Mouse (Mus musculus) midbrain, embryonic 13.5 days (tissue): ENCODE data around the gene Elf4. TPM values are rescaled to one million over a fixed set of nuclear protein-coding genes. Genes with fewer than 3 reads are reported as not detected.

ENCODE experiments used
- ATAC-seq: fragments of 200-750 bp; cut with Nextera tagmentation; 2 replicates; pipeline ENCODE4 v1.8.0; 2017; ENCODE audit warnings: mild to moderate bottlenecking, moderate TSS enrichment, moderate library complexity
- H3K27ac ChIP-seq: fragments of 300-500 bp; sonication (generic); 2 replicates; pipeline ENCODE4 v1.5.1; 2015; ENCODE audit warnings: inconsistent platforms, mild to moderate bottlenecking, moderate library complexity
- H3K27me3 ChIP-seq: fragments of 300-500 bp; sonication (generic); 2 replicates; pipeline ENCODE4 v1.6.1; 2015; ENCODE audit warnings: mild to moderate bottlenecking, inconsistent platforms
- H3K36me3 ChIP-seq: fragments of 300-500 bp; sonication (generic); 2 replicates; pipeline ENCODE4 v1.6.1; 2015; ENCODE audit warnings: mild to moderate bottlenecking, inconsistent platforms
- H3K4me1 ChIP-seq: fragments of 300-500 bp; sonication (generic); replicated peaks from 2 replicates; pipeline ENCODE4 v1.6.1; 2015; ENCODE audit warnings: inconsistent platforms
- H3K4me2 ChIP-seq: fragments of 300-500 bp; sonication (generic); replicated peaks from 2 replicates; pipeline ENCODE4 v1.6.1; 2015; ENCODE audit warnings: moderate library complexity, mild to moderate bottlenecking, inconsistent platforms
- H3K4me3 ChIP-seq: fragments of 300-500 bp; sonication (generic); replicated peaks from 2 replicates; pipeline ENCODE4 v1.5.1; 2015; ENCODE audit warnings: mild to moderate bottlenecking, inconsistent platforms
- H3K9ac ChIP-seq: fragments of 300-500 bp; sonication (generic); replicated peaks from 2 replicates; pipeline ENCODE4 v1.6.1; 2015; ENCODE audit warnings: mild to moderate bottlenecking, inconsistent platforms
- H3K9me3 ChIP-seq: fragments of 300-500 bp; sonication (generic); 2 replicates; pipeline ENCODE4 v1.6.1; 2016; ENCODE audit warnings: mild to moderate bottlenecking, inconsistent platforms
- WGBS: fragments of 180-500 bp; shearing (Covaris S2); methylation state at CpG from one replicate; pipeline ENCODE4 v1.1.7; 2015; 5-methylcytosine and 5-hydroxymethylcytosine counted together
- polyA plus RNA-seq: library from polyadenylated mRNA; unstranded; fragments of >200 nt; fragmentation: Nextera tagmentation; extraction: Ambion mirVana; gene quantifications from 2 replicates; pipeline ENCODE4 v1.2.1, GENCODE M21; 2015

Elf4 gene
- 0.46 and 0.77 TPM in 2 replicates for polyA plus RNA-seq

DNA sequence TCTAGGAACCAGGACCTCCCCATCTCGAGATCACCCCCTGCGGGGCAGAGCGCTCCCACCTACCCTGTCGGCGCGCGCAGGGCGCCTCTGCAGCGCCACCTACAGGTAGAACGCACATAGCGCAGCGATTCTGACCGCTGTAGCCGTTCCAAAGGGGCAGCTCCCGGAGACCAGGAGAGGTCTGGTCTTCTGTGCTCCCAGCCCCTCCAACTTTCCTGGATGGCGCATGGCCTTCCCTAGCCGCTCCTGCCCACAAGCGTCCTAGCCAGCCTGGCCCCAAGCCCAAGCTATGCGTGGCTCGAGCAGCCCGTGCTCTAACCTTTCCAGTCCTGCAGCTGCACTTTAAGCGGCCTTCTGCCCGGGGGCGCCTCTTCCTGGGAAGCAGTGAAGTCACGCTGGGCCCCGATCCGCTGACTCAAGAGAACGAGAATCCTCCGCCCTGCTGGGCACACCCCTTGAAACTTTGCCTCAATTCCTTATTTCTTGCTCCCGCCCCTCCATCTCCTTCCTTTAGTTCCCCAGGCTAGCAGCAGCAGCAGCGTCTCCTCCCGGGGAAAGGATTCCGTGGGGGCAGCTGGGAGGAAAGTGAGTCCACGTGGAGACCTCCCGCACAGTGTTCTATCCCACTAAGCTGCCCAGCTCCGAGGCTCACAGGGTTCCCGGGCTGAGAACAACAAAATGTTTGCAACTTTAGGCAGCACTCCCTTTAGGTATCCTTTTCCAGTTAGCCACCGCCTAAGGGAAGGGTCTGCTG is at the start of gene Elf4:
Elf4 (minus strand) TSS at position 379 of the 754 bp plus-strand sequence.
- H3K4me2 ChIP-seq: peak within 1 kb of the TSS; percentile 57
- ATAC-seq: peak; percentile 87
- no peak within 1 kb of the TSS for H3K27ac ChIP-seq
- peak within 1 kb of the TSS; percentile 31 for H3K4me3 ChIP-seq
- 26% methylated on average over 38 of the region's 38 CpGs for WGBS
- no peaks in the 10 kb centered on the region for H3K4me1 ChIP-seq
- no peaks in the 10 kb centered on the region for H3K36me3 ChIP-seq
- H3K27me3 ChIP-seq: no peaks in the 10 kb centered on the region
- H3K9ac ChIP-seq: peak within 1 kb of the TSS; percentile 49; the same call in 1 of the 2 replicates
- H3K9me3 ChIP-seq: no peaks in the 10 kb centered on the region

DNA sequence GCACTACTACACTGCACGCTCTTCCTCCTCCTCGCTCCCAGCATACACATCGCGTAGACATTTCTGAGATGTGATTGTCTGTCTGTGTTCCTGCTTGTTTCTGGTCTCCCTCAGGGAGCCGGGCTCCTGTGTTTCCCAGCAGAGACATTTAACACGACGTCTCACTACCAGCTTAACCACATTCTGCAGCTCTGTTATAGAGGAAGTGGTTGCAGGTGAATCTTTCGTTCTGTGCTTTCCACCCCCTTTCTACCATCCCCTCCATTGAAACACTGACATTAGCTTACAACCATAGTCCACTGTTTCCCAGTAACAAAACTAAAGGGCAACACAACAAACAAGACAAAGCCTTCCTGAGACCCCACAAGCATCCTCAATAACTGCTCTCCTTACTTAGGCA is 30.8 kb upstream of the Elf4 start:
- no peak overlapping the region for H3K4me2 ChIP-seq
- no peaks in the 10 kb centered on the region for H3K9me3 ChIP-seq
- 97% methylated on average over 8 of the region's 8 CpGs for WGBS
- no peak overlapping the region for H3K4me3 ChIP-seq
- ATAC-seq: no peak
- no peak overlapping the region for H3K9ac ChIP-seq
- H3K4me1 ChIP-seq: no peaks in the 10 kb centered on the region
- H3K27ac ChIP-seq: no peak overlapping the region
- peaks cover 30% of the 10 kb centered on the region for H3K36me3 ChIP-seq
- no peaks in the 10 kb centered on the region for H3K27me3 ChIP-seq

DNA sequence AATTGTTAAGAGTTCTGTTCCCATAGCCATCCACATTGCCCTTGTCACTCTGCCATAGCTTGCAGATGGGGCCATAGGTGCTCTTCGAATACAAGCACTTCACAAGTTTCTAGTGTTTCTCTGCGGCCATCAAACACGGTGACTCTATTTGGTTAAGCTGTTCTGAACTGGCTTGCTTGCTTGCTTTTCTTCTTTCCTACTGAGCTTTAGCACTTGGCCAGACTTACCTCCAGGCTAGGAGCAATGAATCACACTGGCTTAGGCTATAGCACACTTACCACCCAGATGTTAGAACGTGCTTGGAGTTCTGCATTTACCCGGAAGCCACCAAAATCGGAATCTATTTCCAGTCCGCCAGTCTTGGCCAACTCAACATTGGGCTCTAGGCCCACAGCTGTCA is 18.8 kb upstream of the Elf4 start:
- Histone ChIP-seq H3K4me2 (no peak overlapping the region), H3K27me3 (no peaks in the 10 kb centered on the region), H3K9me3 (no peaks in the 10 kb centered on the region), H3K36me3 (peaks cover 50% of the 10 kb centered on the region), H3K9ac (no peak overlapping the region), H3K4me1 (no peaks in the 10 kb centered on the region), H3K27ac (no peak overlapping the region), H3K4me3 (no peak overlapping the region)
- 93% methylated on average over 7 of the region's 7 CpGs for WGBS
- no peak for ATAC-seq

DNA sequence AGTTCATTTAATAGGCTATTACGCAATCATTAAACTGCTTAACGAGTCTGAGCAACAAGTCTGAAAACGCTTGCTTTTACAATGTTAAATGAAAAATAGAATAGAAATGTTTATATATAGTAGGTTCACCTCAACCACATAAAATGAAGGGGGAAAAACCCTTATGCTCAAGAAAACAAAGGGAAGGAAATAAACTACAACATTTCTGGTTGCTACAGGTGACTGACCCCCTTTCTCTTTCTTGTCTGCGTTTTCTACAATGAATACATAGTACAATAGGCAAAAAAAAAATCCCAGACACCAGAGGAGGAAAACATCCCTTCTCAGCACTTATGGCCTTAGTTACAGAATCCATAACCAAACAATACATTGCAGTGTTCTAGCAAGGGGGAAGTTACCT is 18.2 kb upstream of the Elf4 start:
- Histone ChIP-seq H3K27me3 (no peaks in the 10 kb centered on the region), H3K4me2 (no peak overlapping the region), H3K4me1 (no peaks in the 10 kb centered on the region), H3K9me3 (no peaks in the 10 kb centered on the region), H3K36me3 (peaks cover 50% of the 10 kb centered on the region), H3K4me3 (no peak overlapping the region), H3K9ac (no peak overlapping the region), H3K27ac (no peak overlapping the region)
- 91% methylated on average over 4 of the region's 4 CpGs for WGBS
- ATAC-seq: no peak

DNA sequence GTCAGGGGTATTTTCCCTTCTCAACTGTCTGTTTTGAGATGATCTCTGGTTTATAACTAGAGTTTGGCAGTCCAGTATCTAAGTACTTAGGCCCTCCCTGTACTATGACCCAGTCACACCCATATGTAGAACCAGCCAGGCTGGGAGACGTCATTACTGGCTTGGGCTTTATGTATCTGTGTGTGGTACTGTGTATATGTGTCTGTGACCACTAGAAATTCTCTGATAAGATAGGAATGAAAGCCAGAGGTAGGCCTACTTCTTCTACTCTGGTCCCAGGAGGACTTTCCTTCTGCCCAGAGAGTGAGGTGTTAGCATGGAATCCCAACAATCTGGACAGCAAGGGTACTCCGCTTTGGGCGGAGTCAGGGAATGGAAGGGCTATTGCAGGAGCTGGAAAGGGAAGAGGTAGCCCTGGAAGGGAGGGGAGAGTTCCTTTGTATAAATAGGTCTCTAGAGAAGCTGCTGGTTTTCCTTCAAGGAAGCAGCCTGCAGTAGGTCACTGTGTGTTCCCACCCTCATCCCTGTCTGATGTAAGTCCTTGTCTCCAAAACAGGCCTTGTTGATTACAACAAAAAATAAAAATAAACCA is 4.5 kb upstream of the Elf4 start:
- no peak for ATAC-seq
- H3K9me3 ChIP-seq: no peaks in the 10 kb centered on the region
- H3K9ac ChIP-seq: no peak overlapping the region
- H3K36me3 ChIP-seq: peaks cover 2% of the 10 kb centered on the region; the same call in 1 of the 2 replicates
- no peaks in the 10 kb centered on the region for H3K27me3 ChIP-seq
- no peak overlapping the region for H3K4me2 ChIP-seq
- WGBS: 95% methylated on average over 3 of the region's 3 CpGs
- no peak overlapping the region for H3K27ac ChIP-seq
- H3K4me1 ChIP-seq: no peaks in the 10 kb centered on the region
- H3K4me3 ChIP-seq: no peak overlapping the region

DNA sequence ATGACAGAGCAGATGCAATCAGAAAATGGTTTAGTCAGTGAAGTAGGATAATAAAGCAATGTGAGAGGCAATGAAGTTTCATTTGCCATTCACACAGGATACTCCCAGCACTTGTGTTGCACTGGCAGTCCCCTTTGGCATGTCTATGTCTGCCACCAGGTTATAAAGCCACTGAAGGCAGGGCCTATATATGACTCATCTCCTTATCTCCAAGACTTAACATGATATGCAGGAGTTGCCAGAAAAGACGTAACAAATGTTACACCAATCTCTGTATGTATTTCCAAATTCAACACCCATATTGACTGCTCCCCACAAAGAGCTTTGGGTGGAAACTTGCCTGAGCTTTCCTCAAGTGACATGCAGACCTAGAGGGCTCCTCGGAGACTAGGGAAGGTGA is 3.2 kb upstream of the Elf4 start:
- H3K9me3 ChIP-seq: no peaks in the 10 kb centered on the region
- ATAC-seq: no peak
- no peaks in the 10 kb centered on the region for H3K36me3 ChIP-seq
- H3K4me2 ChIP-seq: no peak overlapping the region
- H3K4me3 ChIP-seq: no peak overlapping the region
- no peaks in the 10 kb centered on the region for H3K27me3 ChIP-seq
- no peak overlapping the region for H3K9ac ChIP-seq
- WGBS: 87% methylated on average over 2 of the region's 2 CpGs
- no peak overlapping the region for H3K27ac ChIP-seq
- H3K4me1 ChIP-seq: no peaks in the 10 kb centered on the region

DNA sequence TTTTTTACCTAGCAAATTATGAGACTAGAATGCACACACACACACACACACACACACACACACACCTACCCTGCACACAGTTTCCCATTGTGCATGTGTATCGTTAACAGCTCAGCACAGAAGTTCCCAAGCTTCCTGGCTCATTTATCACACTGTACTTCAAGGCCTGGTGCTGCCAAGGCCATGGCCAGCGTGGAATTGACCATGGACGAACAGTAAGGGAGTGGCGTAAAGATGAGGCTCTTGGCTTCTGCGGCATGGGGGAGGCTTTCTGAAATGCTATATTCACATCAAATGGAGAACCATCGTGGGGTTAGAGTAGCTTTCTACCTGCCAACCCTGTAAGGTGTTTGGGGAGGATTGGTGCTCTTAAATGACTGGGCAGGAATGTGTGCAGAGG is 1.5 kb upstream of the Elf4 start:
- Histone ChIP-seq H3K4me2 (no peak overlapping the region), H3K9me3 (no peaks in the 10 kb centered on the region), H3K36me3 (no peaks in the 10 kb centered on the region), H3K4me3 (no peak overlapping the region), H3K27ac (no peak overlapping the region), H3K9ac (no peak overlapping the region), H3K27me3 (no peaks in the 10 kb centered on the region), H3K4me1 (no peaks in the 10 kb centered on the region)
- ATAC-seq: no peak
- 91% methylated on average over 6 of the region's 6 CpGs for WGBS

DNA sequence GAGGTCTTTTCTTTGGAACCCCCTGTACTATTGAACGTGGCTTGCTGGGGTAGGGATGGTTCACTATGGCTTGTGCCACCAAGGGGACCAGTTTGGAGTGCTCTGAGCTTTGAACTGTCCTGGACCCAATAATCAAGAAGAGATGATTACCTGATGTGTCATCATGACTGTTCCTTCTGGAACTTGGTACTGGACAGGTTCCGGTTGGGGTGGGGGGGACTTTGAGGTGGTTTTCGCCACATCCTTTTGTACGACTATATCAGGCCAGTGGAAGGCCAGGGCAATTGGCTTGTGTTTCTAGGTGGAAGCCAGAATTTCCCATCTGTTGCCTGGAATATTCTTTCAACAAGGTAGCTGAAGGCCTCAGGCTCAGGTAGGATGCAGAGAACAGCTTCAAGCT is 704 bp upstream of the Elf4 start:
- Histone ChIP-seq H3K4me2 (no peak overlapping the region; the same call in 1 of the 2 replicates), H3K9ac (no peak overlapping the region), H3K9me3 (no peaks in the 10 kb centered on the region), H3K4me3 (no peak overlapping the region), H3K4me1 (no peaks in the 10 kb centered on the region), H3K36me3 (no peaks in the 10 kb centered on the region), H3K27ac (no peak overlapping the region), H3K27me3 (no peaks in the 10 kb centered on the region)
- ATAC-seq: no peak
- 86% methylated on average over 4 of the region's 4 CpGs for WGBS

DNA sequence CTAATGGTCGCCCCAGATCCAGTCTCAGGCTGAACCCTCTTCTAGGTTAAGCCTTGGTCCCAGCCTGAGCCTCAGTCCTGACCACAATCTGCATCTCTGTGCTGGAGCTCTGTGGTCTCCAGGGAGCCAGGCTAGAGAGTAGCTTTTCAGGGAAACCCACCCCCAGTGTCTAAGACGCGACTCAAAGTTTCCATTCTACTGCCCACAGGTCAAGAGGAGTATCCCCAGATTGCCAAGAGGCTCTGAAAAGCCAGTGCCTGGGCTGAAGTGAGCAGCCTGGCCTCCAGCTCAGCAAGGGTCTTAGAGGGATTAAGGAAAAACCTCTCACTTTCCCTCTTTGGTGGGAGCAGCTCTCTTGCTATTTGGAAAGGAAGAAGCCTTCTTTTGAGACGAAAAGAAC is 635 bp downstream of the Elf4 start:
- H3K27me3 ChIP-seq: no peaks in the 10 kb centered on the region
- WGBS: 30% methylated on average over 4 of the region's 4 CpGs
- H3K9me3 ChIP-seq: no peaks in the 10 kb centered on the region
- no peak overlapping the region for H3K27ac ChIP-seq
- H3K36me3 ChIP-seq: no peaks in the 10 kb centered on the region
- peak; percentile 55; the same call in 1 of the 2 replicates for ATAC-seq
- peak overlapping the region; percentile 57 for H3K4me2 ChIP-seq
- peak overlapping the region; percentile 31 for H3K4me3 ChIP-seq
- H3K9ac ChIP-seq: no peak overlapping the region
- H3K4me1 ChIP-seq: no peaks in the 10 kb centered on the region

DNA sequence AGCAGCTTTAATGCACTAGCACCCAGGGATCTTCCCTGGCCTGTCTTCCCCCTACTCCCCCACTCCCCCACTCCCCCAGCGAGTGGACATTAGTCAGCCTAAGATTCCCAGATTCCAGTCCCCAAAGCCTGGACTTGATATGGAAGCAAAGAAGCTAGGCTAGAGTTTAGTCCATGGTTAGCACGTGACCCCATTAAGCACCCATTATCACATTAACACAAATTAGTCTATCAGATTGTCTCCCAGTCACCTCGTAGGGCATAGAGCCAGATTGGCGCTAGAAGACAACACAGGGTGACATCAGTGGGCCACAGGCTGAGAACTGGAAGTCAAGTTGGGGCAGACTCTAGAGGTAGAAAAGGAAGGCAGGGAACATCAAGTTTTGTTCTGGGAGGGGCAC is 1.9 kb downstream of the Elf4 start:
- Histone ChIP-seq H3K9ac (no peak overlapping the region), H3K4me2 (no peak overlapping the region), H3K27me3 (peaks cover 4% of the 10 kb centered on the region; the same call in 1 of the 2 replicates), H3K4me3 (no peak overlapping the region), H3K4me1 (no peaks in the 10 kb centered on the region), H3K36me3 (no peaks in the 10 kb centered on the region), H3K27ac (no peak overlapping the region), H3K9me3 (no peaks in the 10 kb centered on the region)
- 77% methylated on average over 4 of the region's 4 CpGs for WGBS
- no peak for ATAC-seq

DNA sequence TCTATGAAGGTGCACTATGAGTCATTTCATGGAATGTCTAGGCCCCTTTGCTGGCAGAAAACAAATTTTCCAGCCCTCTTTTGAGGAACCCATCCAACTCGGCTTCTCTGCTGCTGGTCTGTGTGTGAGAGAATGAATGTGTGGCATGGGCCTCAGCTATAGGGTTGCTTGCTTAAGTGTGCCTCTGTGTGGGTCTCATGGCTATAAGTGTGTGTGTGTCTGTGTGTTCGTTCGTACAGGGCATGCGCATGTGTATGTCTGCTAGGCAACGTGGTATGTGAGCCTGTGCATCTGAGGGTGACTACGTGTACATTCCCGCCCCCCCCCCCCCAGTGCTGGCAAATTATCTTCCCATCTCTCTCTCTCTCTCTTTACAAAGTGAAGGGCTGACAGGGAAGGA is 2.4 kb downstream of the Elf4 start:
- H3K36me3 ChIP-seq: no peaks in the 10 kb centered on the region
- no peaks in the 10 kb centered on the region for H3K9me3 ChIP-seq
- no peak for ATAC-seq
- no peak overlapping the region for H3K4me3 ChIP-seq
- peaks cover 9% of the 10 kb centered on the region; the same call in 1 of the 2 replicates for H3K27me3 ChIP-seq
- WGBS: 80% methylated on average over 7 of the region's 7 CpGs
- no peaks in the 10 kb centered on the region for H3K4me1 ChIP-seq
- no peak overlapping the region for H3K27ac ChIP-seq
- H3K4me2 ChIP-seq: no peak overlapping the region
- no peak overlapping the region for H3K9ac ChIP-seq

DNA sequence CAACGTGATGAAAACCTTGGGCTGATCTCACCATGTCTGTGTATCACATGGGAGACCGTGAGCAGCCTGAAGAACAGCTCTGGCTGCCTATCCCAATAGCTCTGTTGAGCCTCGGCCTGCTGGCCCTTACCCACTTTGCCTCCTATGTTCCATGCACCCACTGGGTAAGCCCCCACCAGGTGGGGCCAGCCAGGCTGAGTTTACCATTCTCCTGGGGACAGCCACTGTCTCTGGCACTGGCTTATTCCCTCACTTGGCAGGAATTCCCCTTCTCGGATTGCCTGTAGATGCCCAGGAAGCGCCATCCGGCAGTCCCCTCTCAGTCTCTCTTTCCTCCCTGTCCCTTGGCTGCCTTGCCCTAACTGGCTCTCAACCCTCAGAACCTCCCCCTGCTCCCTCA is 6.0 kb downstream of the Elf4 start:
- Histone ChIP-seq H3K4me2 (no peak overlapping the region), H3K9me3 (no peaks in the 10 kb centered on the region), H3K9ac (no peak overlapping the region), H3K27ac (no peak overlapping the region), H3K36me3 (no peaks in the 10 kb centered on the region), H3K4me3 (no peak overlapping the region), H3K4me1 (0 out of 2 replicates have a peak, but pooled peaks cover 3% of the 10 kb centered on the region), H3K27me3 (peaks cover 33% of the 10 kb centered on the region)
- 63% methylated on average over 6 of the region's 6 CpGs for WGBS
- no peak for ATAC-seq
